Mouse (Mus musculus): Measurements from ENCODE around the gene Erich2.

Gene Erich2

GRCm38 (mm10) chr2:70508496-70508895 lies at the start of gene Erich2:
Erich2 (plus strand) TSS chr2:70508819.
- DNase-seq (ENCODE audit: low spot score): peak; percentile 1

- DNase-seq (ENCODE audit: low spot score): no peak
Observed at GRCm38 (mm10) chr2:70463606-70464005, 45.0 kb upstream of the Erich2 start.

DNA sequence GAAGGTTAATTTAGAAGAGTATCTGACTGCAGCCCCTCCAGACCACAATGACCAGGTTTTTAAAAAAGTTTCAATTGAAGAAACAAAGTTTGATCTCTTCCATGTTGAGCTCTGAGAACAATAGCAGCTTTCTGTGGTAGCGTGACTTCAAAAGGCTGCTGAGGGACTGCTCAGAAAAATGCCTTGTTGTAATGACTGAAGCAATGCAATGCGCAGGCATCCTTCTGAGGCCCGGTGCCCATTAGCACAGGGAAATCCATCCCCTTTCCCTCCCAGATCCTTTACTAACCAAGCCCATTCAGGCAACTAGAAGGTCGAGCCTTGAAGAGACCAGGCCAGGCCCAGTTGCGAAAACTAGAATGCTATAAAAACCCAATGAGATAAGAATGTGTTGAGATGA lies 37.5 kb upstream of the Erich2 start:
- DNase-seq (ENCODE audit: low spot score): no peak

DNA sequence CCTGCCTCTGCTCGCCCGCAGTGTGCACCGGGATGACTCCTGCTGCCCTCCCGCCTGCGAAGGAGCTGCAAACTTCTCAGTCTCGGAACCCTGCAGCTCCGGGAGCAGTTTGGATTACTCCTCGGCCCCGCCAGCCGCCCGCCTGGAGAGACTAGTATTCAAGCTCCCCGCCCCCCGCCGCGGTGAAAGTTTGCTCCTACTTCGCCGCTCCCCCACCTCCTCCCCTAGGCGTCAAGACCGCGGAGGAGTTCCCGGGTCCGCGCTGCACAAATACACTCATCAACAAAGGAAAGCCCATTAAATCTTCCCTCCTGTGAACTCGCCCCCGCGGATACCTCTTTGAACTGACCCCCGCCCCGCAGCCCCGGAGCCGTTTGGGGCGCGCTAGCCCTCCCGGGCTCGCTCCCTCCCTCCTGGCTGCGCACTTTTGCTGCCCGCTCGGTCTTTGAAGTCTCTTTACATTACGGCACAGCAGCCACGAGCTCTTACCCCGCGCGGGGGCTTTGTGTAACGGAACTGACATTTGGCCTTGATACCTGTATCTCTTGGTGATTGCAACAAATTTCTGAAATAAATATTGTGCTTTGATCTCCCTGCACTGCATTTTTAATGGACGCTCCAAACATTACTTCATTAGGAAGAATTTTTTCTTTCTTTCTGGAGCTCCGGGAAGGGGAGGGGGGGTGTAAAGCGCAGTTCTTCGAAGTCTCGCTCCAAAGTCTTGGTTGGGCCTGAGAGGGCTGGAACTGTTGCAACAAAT lies 36.6 kb upstream of the Erich2 start:
- no peak for DNase-seq (ENCODE audit: low spot score)

- DNase-seq (ENCODE audit: low spot score): no peak
Observed at GRCm38 (mm10) chr2:70497715-70498318, 10.8 kb upstream of the Erich2 start.

GRCm38 (mm10) chr2:70503436-70503835 lies 5.2 kb upstream of the Erich2 start:
- no peak for DNase-seq (ENCODE audit: low spot score)

DNA sequence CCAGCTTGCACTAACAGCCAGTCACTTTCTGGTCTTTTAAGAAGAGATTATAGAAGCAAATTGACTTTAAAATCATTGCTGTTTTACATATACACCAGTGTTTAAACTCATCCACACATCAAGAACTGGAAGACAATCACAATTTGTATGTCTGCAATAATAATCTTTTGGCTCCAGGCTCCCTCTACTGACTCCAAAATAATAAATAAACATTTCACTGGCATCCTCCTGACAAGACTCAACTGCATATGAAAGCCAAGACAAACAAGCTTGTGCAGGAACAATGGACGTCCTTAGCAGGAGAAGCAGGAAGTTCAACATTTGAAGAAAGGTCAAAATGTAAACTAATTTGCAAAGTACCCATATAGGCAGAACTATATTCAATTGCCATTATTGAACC lies 3.4 kb upstream of the Erich2 start:
- DNase-seq (ENCODE audit: low spot score): no peak

GRCm38 (mm10) chr2:70505896-70506295 lies 2.7 kb upstream of the Erich2 start:
- no peak for DNase-seq (ENCODE audit: low spot score)

GRCm38 (mm10) chr2:70506372-70506771 lies 2.2 kb upstream of the Erich2 start:
- no peak for DNase-seq (ENCODE audit: low spot score)

DNA sequence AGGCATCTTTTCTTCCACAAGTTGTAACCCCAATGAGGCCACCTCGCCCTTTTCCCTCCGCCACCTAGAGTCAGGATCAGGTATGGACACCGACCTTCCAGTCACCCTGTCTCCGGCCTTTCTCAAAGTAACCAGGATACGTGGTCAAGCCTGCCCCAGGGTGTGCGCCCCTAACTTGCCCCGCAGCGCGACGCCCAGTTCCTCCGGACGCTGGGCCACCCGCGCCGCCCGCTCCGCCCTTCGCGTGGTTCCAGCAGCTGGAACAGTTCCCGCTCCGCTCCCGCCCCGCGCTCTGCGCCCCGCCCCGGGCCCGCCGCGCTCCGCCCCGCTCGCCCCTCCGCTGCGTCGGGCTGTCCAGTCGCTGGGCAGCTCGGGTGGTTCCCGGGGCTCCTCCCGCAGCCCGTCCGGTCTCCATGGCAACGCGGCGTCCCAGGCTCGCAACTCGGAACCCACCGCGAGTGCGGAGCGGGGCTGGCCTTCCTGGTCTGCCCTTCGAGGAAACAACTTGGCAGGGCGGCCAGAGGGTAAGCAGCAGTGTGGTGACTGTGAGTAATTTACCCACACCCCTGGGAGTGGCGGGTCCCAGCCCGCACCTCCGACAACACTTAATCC lies 508 bp downstream of the Erich2 start:
- peak; percentile 69 for DNase-seq (ENCODE audit: low spot score)

- DNase-seq (ENCODE audit: low spot score): peak; percentile 28
Observed at GRCm38 (mm10) chr2:70538283-70538682, 29.7 kb downstream of the Erich2 start.

GRCm38 (mm10) chr2:70550671-70551070 lies 42.1 kb downstream of the Erich2 start:
- DNase-seq (ENCODE audit: low spot score): no peak

DNA sequence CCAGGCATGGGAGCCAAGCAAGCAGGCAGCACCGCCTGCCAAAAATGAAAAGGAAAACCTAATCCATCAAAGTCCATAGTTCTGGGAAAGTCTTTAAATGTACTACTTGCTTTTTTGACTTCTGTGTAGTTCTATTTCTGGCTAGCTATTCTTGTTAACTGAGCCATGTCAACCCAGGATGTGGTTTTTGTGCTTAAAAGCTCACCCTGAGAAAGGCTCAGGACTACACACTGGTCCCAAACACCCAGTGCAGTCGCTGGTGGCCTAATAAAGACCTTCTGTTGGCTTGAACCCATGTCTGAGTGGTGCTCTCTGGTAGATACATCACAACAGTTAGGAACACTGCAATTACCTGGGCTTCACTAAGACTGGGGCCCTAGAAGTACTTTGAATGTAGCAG lies 42.8 kb downstream of the Erich2 start:
- DNase-seq (ENCODE audit: low spot score): no peak

- DNase-seq (ENCODE audit: low spot score): no peak
Observed at GRCm38 (mm10) chr2:70552067-70552598, 43.5 kb downstream of the Erich2 start.

GRCm38 (mm10) chr2:70552772-70553171 lies 44.2 kb downstream of the Erich2 start, which contains the start of gene Gad1:
Gad1 (plus strand) TSS chr2:70553072.
- no peak for DNase-seq (ENCODE audit: low spot score)

- DNase-seq (ENCODE audit: low spot score): no peak
Observed at GRCm38 (mm10) chr2:70553826-70554225, 45.2 kb downstream of the Erich2 start.

DNA sequence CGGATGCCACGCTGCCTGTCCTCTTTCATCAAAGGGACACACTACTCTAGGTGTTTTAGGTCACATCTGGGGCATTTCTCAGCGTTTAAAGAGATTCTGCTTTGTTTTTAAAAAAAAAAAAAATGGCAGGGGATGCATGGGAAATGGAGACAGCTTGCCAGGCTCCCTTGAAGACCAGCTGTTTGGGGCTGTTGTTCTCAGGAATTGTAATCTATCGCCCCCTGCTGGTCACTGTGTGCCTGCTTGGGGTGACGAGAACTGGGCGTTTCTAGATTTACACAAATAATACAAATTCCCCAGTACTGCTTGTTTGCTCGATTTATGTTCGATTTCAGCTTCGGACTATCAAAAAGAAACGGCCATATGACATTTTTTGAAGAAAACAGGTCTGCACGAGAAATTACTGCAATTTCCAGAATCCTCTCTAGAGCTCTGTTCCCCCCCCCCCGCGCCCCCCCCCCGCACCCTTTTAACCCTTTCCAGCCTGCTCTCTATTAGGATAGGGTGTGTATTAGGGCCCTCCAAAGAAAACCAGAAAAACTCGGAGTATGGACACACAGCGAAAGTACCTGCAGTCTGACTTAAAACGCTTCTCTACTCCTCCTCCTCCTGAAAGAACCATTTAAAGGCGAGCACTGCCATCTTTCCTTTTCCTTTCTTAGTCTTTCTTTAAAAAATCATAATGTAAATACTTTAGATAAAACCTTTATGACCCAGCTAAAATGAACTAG lies 49.7 kb downstream of the Erich2 start:
- peak; percentile 69 for DNase-seq (ENCODE audit: low spot score)

- no peak for DNase-seq (ENCODE audit: low spot score)
Observed at GRCm38 (mm10) chr2:70558843-70559451, 50.3 kb downstream of the Erich2 start.

GRCm38 (mm10) chr2:70559520-70559919 lies 50.9 kb downstream of the Erich2 start:
- peak; percentile 64 for DNase-seq (ENCODE audit: low spot score)

DNA sequence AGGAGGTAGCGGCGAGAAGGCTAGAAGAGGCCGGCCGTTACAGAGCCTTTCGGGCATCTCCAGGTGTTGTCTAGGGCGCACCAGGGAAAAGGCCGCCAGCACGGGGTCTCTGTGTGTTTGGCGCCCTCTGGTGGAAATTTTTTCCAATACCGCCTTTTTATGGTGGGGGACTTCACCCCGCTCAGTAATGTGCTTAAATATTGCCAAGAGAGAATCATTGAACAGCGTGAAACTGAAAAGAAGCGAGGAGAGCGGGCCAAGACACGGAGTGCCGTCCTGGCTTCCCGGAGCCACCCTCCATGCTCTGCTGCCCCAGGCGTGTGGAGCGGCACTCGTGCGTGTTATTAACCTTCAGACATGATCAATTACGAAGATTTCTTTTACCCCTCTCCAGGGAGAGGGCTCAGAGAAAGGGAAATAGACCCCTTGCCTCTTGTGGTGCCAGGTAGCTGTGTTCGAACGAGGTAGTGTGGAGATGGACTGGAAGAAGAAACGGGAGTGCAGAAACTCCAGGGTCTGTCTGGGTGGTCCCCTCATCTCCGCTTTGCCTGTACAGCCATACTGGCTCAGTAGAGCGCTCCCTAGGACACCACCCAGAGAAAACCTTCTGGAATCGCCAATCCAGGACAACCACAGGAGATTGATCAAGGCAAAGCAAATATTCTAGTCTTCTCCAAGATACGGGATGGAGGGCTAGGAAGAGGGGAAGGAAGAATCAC lies 52.6 kb downstream of the Erich2 start:
- peak; percentile 49 for DNase-seq (ENCODE audit: low spot score)

GRCm38 (mm10) chr2:70562011-70562491 lies 53.4 kb downstream of the Erich2 start:
- no peak for DNase-seq (ENCODE audit: low spot score)
